Mouse (Mus musculus): ENCODE measurements at regions not wholly inside any gene's neighbourhood (a gene's known extent, or its start where the extent isn't known, plus 50 kb on each side); places are given as distances from the start of the nearest gene placed in this dataset.

DNA sequence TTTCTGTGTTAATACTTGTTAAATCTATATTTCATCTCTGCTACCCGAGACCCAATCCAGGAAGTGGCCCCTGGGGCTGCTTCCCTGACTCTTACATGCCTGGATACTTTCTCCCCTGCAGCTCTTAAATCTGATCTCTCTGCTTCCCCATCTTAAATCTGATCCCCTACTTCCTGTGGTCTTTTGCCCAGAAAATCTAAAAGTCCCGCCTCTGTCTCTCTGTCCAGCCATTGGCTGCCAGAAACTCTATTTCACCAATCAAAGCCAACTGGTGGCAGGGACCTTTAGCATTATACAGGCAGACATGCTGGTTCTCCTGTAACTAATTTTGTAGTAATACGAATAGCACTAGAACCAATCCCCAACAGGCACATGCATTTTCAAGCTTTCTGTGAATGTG is 59.0 kb upstream of the Ccdc91 start:
- DNase-seq (ENCODE audit: low spot score in 2 of 2) = no peak

- DNase-seq (ENCODE audit: low spot score in 2 of 2) = no peak
Measured at GRCm38 (mm10) chr6:147413713-147414112, 61.9 kb upstream of the Ccdc91 start.

DNA sequence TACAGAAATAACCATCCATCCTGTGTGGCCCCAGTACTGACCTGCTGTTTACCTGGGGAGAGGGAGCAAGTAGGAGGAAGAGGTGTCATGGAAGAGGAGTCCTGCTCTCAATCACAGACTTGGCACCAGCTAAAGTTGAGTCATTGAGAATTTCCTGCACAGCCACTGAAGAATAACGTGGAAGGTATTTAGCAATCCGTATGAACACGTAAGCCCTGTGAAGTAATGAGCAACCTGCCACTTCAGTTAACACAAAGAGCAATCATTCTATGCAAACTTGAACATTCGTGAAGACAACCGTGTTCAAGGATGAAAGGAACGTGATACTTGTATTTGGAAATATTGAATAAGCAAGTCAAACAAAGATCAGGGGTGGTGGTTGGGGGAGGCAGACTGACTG is 77.6 kb upstream of the Ccdc91 start:
- no peak for DNase-seq (ENCODE audit: low spot score in 2 of 2)

GRCm38 (mm10) chr6:147391425-147392158 is 84.0 kb upstream of the Ccdc91 start:
- DNase-seq (ENCODE audit: low spot score in 2 of 2) = no peak

DNA sequence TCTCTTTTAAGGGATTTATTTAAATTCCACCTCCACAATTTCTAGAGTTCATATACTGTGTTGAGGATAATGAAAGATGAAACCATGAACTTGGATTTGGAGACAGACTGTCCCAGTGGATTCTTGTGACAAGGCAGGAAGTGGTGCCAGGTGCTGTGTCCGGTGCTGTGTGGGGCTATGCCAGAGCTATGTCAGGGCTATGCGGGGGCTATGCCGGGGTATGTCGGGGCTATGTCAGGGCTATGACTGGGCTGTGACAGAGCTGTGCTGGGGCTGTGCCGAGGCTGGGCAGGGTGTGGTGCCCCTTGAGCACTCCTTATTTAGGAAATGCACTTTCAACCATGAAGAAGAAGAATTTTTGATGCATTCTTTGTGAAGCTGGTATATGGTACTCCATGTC is 85.1 kb upstream of the Ccdc91 start:
- DNase-seq (ENCODE audit: low spot score in 2 of 2) = no peak

- DNase-seq (ENCODE audit: low spot score in 2 of 2) = no peak
Measured at GRCm38 (mm10) chr6:147388727-147389126, 86.9 kb upstream of the Ccdc91 start.

DNA sequence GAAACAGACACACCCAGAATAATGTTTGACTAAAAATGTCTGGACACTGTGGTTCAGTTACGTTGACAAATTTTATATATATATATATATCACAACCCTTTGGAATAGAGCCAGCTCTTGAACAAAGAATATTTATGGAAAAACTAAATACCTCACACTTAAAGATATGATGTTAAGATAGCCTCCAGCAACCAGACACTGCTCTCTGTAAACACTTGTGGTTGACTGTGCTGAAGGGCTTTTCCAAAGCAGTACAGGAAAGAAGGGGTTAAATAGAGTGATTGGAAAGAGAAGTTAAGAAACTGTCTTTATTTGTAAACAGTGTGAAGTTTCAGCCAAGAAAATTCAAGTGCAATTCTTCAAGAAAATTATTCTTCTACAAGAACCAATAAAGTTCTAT is 90.0 kb upstream of the Ccdc91 start:
- no peak for DNase-seq (ENCODE audit: low spot score in 2 of 2)

GRCm38 (mm10) chr6:147380519-147380918 is 95.1 kb upstream of the Ccdc91 start:
- no peak for DNase-seq (ENCODE audit: low spot score in 2 of 2)

- DNase-seq (ENCODE audit: low spot score in 2 of 2) = no peak
Measured at GRCm38 (mm10) chr6:147377679-147378078, 97.9 kb upstream of the Ccdc91 start.

DNA sequence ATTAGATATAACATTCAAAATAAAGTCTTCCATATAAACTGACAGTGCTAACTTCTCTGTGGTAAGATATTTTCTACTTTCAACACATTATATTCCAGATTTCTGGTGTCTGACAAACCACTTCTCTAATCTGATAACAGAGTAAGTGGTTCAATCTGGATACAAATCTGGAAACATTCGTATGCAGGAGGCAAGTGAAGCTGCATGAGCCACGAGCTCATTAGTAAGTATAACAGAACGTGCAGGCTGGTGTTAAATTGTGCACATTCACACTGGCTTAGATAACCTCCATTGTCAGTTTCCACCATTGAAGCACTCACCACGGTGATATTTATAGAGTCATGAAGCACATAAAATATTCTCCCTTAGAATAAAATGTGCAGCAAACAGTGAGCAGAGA is 103.9 kb upstream of the Ccdc91 start:
- no peak for DNase-seq (ENCODE audit: low spot score in 2 of 2)

- no peak for DNase-seq (ENCODE audit: low spot score in 2 of 2)
Measured at GRCm38 (mm10) chr6:147371336-147371735, 104.3 kb upstream of the Ccdc91 start.

- no peak for DNase-seq (ENCODE audit: low spot score in 2 of 2)
Measured at GRCm38 (mm10) chr6:147362842-147363241, 98.9 kb upstream of the Pthlh start.

DNA sequence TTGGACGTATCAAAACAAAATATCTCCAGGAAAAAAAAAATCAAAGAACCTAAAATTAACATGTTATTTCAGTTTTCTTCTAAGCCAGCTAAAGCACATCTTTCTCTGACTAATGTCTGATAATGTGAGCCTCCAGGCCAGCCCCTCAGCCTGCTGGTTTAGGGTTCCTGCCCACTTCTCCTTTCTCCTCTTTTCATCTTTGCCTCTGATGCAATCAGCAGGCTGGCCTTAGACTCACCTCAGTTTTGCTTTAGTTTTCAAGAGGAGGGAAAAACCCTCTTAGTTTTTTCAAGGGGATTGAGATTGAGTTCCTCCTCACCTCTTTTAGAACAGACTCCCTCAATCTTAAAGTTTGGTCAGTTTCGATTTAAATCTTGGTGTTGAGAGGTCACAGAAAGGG is 93.0 kb upstream of the Pthlh start:
- no peak for DNase-seq (ENCODE audit: low spot score in 2 of 2)

GRCm38 (mm10) chr6:147356570-147356969 is 92.6 kb upstream of the Pthlh start:
- no peak for DNase-seq (ENCODE audit: low spot score in 2 of 2)

DNA sequence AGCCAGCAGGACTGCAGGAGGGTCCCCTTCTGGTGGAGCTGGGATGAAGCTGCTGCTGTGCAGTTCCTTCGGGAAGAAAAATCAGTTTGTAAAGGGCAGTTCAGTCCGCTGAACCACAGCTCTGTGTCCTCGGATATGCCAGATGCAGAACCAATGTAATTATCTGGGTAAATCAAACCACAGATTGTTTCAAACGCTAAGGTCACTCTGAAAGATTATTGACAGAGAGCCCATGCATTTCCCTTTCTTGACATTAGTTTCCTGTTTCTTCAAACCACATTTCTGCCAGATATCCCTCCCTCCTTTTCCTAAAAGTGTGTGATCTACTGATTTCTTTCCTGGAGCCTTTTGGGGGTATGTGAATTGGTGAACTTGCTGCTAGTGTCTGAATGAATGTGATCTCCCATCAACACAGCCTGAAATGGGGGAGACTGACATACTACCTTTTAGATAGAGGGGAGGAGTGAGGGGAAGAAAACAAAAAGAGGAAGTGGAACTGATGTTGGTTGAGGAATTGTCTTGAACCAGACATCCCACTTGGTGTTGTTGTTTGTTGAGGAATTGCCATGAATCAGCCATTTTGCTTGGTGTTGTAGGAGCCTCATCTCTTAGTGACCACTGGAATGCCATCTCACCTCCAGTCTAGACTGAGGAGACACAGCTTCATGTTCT is 85.7 kb upstream of the Pthlh start:
- no peak for DNase-seq (ENCODE audit: low spot score in 2 of 2)

- DNase-seq (ENCODE audit: low spot score in 2 of 2) = no peak
Measured at GRCm38 (mm10) chr6:147348621-147349020, 84.6 kb upstream of the Pthlh start.

DNA sequence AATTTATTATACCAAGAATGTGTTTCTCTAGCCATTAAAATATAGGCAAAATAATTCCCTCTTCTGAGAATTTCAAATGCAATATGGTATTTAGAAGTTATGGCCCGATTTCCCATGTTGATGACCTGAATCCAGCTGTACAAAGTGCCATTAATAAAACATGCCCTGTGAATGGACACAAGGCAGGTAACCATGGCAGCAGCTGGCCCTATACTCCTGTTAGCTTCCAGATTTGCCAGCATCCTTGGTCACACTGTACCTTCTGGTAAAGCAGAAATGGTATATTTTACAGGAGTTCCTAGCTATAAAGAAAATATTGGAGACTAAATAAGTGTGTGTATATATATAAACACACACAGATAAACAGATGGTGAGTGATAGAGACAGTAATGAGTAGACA is 77.1 kb upstream of the Pthlh start:
- DNase-seq (ENCODE audit: low spot score in 2 of 2) = no peak

DNA sequence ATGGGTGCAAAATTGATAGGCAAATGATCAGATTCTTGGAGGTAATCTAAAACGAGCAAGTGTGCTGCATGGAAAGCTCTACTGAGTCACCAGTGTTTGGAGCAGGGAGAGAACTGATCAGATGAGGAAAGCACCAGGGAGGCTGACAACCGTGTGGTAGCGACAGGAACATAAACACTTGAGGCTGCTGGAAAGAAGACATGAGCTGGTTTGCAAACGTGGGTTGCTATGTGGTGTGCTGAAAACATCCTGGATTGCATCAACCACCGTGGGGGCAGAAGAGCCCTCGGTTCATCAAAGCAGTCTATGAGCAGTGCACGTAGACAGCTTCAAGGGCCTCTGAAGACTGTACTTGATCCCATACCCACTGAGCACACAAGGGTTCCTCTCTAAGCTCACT is 69.0 kb upstream of the Pthlh start:
- DNase-seq (ENCODE audit: low spot score in 2 of 2) = no peak

GRCm38 (mm10) chr6:147329201-147329600 is 65.2 kb upstream of the Pthlh start:
- DNase-seq (ENCODE audit: low spot score in 2 of 2) = peak; percentile 18 to 28

GRCm38 (mm10) chr6:147324336-147324735 is 60.4 kb upstream of the Pthlh start:
- no peak for DNase-seq (ENCODE audit: low spot score in 2 of 2)

DNA sequence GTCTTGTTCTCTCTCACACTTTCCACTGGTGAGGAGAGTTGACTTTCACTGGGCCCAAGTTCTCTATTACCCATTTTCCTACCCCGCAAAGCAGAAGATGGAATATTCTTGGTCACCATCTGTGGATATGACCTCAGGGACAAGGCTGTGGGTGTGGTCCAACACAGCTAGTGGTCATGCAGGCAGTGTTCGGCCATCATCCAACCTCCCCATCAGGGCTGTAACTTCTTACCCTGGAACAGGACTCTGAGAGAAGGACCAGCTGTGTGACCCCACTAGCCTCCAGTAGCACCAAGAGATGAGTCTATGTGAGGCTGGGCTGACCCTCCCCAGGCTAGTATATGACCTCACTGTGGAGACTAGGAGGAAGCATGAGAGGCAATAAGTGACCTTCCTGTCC is 54.1 kb upstream of the Pthlh start:
- DNase-seq (ENCODE audit: low spot score in 2 of 2) = no peak

DNA sequence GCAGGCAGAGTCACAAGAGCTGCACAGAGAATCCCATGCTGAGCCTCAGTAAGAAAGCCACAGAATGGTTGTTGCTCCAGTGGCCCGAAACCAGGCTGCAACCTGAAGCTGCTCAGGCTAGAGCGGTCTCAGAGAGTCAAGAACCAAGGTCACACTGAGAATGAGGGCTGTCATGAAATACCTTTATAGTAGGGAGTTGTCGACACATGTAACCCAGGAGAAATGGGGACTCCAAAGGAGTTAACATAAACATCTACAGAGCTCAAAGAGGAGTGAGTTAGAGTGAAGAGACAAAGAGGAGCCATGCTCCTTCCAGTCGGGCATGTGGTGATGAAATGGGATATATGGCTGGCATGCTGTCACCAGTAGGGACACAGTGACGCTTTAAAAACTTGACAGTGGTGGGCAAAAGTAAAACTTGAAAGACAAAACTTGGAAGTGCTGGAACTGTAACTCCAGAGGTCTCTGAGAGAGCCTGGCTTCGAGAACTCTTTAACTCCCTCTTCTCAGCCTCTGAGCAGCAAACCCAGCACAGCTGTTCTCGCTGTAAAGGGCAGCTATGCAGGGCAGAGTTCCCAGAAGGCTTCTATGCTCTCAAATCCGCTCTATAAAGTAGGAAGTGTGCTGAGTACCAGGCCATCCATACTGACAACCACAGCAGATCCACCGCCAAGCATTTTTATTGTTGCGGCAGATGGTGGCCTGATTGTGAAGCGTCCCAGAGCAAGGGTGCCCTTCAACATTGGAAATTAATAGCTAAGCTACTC is 52.9 kb upstream of the Pthlh start:
- DNase-seq (ENCODE audit: low spot score in 2 of 2) = no peak

- no peak for DNase-seq (ENCODE audit: low spot score in 2 of 2)
Measured at GRCm38 (mm10) chr6:147316140-147316539, 52.2 kb upstream of the Pthlh start.

All from frontal cortex, postnatal 14 days (tissue).